Mouse (Mus musculus) heart, embryonic 14.5 days (tissue): ENCODE results near the gene Ccin. TPM values are rescaled to one million over a fixed set of nuclear protein-coding genes. Genes with fewer than 3 reads are reported as not detected.

Source experiments
- polyA plus RNA-seq: library from polyadenylated mRNA; unstranded; fragments of >200 nt; fragmentation: Nextera tagmentation; extraction: Ambion mirVana; gene quantifications from 2 replicates; pipeline ENCODE4 v1.2.1, GENCODE M21; 2014

The Ccin gene
- polyA plus RNA-seq, 1 experiment from 2014 or later, result not detected

Other genes starting within 250 kb of the Ccin start
- not detected in 2 replicates for gene Olfr159, start 212.5 kb upstream of the Ccin start, polyA plus RNA-seq
- gene Olfr156, start 159.6 kb upstream of the Ccin start, polyA plus RNA-seq, result not detected in 2 replicates
- gene Olfr157, start 143.3 kb upstream of the Ccin start, polyA plus RNA-seq, result not detected in 2 replicates
- gene Olfr155, start 131.9 kb upstream of the Ccin start, polyA plus RNA-seq, result not detected in 2 replicates
- 10.1 and 11.6 TPM in 2 replicates for gene Reck, start 108.0 kb upstream of the Ccin start, polyA plus RNA-seq
- gene Glipr2, start 26.1 kb upstream of the Ccin start, polyA plus RNA-seq, result 53.1 and 55.4 TPM in 2 replicates
- 144 and 154 TPM in 2 replicates for gene Clta, start 21.0 kb downstream of the Ccin start, polyA plus RNA-seq
- gene Gne, start 100.7 kb downstream of the Ccin start, polyA plus RNA-seq, result 31.3 and 31.5 TPM in 2 replicates